Mouse (Mus musculus): ENCODE data around the gene Zfp408.

- TF ChIP-seq CTCF (IDR thresholded peaks at IDR 0.05; ENCODE audit: borderline replicate concordance, insufficient read depth, low read depth, low read length) (no peak), POLR2A (IDR thresholded peaks at IDR 0.05; ENCODE audit: borderline replicate concordance, insufficient read depth, low read length) (no peak)
Observed at GRCm38 (mm10) chr2:91644021-91644420, 5.6 kb downstream of the Zfp408 start.
